Mouse (Mus musculus): Measurements from ENCODE around the gene Slc39a9.

The Slc39a9 gene

DNA sequence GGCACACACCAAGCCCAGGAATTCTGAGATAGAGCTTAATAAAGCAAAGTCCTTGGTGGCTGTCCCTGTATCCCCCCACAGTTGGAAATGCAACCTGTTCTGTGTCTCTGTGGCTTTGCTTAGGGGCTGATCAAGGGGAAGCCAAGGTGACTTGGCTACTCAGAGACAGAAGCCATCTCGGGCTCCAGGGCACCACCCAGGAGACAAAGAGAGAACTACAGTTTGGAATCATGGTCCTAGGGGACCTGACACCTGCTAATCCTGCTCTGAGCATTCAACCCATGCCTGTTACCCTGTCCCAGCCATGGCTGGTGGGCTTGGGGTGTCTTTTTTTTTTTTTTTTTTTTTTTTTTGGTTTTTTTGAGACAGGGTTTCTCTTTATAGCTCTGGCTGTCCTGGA, 84.5 kb downstream of the Slc39a9 start:
- ChIA-PET POLR2A (interaction anchor here in 3 of 4 experiments (0.6 to 1.4 kb wide), 6 partner anchors 72 to 1700 kb away, joined by 3 to 5 read pairs (median 3); no protein-coding TSS in a partner anchor), CTCF (interaction anchor here (0.6 to 1.7 kb wide), 11 partner anchors 29 to 574 kb away, joined by 3 to 12 read pairs (median 3); no protein-coding TSS in a partner anchor)

DNA sequence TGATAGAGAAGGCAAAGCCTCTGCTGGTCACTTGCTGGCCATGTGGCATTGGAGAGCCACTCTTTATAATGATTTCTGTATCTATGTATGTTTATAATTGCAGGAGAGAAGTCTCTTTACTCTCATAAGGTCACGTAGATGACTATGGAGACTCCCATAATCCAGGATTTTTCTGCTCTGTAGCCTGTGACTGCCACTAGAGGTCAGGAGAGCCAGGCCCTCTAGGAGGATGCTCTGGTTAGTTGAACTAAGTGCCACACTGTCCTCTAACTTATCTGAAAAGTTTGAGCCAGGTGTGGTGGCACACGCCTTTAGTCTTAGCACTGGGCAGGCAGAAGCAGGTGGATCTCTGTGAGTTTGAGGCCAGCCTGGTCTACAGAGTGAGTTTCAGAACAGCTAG, 85.1 kb downstream of the Slc39a9 start:
- POLR2A ChIA-PET, result interaction anchor here in 3 of 4 experiments (0.6 to 1.4 kb wide), 6 partner anchors 72 to 1700 kb away, joined by 3 to 5 read pairs (median 3); no protein-coding TSS in a partner anchor
- CTCF ChIA-PET, result interaction anchor here (0.6 to 0.7 kb wide), 10 partner anchors 77 to 575 kb away, joined by 3 to 12 read pairs (median 3); no protein-coding TSS in a partner anchor

DNA sequence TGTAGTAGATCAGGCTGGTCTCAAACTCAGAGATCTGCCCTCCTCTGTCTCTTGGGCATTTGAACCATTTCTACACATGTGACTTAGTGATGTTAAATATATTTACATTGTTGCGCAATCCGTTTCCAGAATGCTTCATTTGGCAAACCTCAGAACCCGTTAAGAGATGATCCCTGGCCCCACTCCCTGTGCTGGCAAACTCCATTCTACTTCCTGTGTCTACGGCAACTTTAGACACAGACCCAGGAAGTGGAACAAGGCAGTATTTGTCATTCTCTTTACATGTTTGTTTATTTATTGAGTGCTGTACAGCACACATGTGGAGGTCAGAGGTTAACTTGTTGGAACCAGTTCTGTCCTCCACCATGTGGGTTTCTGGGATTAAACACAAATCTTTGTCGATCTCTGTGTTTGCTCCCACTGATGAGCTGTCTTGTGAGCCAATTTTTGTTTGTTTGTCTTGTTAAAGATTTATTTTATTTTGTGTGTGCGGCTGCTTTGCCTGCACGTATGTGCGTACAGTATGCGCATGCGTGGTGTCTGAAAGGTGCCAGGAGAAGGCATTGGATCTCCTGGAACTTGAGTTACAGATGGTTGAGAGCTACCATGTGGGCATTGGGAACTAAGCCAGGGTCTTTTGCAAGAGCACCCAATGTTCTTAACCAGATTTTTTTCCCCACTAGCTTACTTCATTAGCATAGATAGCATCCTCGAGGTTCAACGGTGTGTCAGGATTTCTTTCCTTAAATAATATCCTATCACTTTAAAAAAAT, 86.3 kb downstream of the Slc39a9 start:
- POLR2A ChIA-PET, result interaction anchor here in 3 of 4 experiments (0.8 to 1.7 kb wide), 8 partner anchors 9 to 215 kb away, joined by 3 to 11 read pairs (median 3); partner anchors contain the start of gene Srsf5 (in 1 of the 3)
- CTCF ChIA-PET, result interaction anchor here in 3 of 4 experiments (0.6 to 1.8 kb wide), 15 partner anchors 9 to 533 kb away, joined by 3 to 25 read pairs (median 4); partner anchors contain the start of genes Ccdc177 (in 1 of the 3), Plekhd1 (in 1 of the 3) and Srsf5 (in 1 of the 3)

DNA sequence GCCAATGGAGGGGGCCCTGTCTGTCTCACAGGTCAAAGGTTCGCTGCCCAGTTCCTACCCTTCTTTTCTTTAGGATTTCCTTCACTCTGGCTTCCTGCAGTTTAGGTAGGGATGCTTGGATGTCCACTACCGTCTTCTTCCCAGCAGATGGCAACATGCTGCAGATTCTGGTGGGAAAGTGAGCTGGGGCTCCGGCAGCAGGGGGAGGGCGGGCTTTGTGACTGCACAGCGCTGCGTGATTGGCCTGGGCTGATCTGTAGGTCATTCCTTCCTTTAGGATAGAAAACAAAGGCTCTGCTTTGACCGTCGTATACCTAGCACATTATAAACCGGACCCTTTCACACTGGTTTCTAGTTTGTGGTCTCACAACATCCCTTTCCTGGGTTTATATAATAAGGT, 86.9 kb downstream of the Slc39a9 start:
- ChIA-PET POLR2A (interaction anchor here in 3 of 4 experiments (0.7 to 1.7 kb wide), 10 partner anchors 8 to 215 kb away, joined by 3 to 11 read pairs (median 3); partner anchors contain the start of gene Srsf5 (in 2 of the 3)), CTCF (interaction anchor here (0.6 to 1.8 kb wide), 27 partner anchors 8 to 534 kb away, joined by 3 to 25 read pairs (median 4); partner anchors contain the start of genes Ccdc177 (in 3 of the 4), Plekhd1 (in 1 of the 4) and Srsf5 (in 1 of the 4))

Data from embryonic stem cell, embryonic (primary cell).